1 mouse cellular context compared by ENCODE assay signal in the genomic region with DNA sequence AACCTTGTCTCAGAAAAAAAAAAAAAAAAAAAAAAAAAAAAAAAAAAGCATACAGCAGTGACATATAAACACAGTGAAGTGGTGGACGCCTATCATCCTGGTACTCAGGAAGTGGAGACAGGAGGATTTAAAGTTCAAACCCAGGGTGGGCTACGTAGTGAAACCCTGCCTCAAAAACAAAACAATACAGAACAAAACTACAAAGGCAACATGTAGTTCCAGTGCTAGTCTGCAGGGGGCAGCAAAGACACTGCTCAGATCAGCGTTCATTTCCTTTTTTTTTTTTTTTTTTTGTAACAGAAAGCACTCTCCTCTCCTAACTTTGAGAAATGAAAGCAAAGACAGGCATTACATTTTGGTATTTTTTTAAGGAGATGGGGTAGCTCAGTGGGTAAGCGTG.
TF ChIP-seq lines count a peak whose summit lies in the region.

No protein-coding gene starts in this region.

TF ChIP-seq in CH12.LX, 34 proteins besides CTCF, POLR2A, EP300 and RAD21 (continued from another document):
- no peak for TF ChIP-seq JUN (IDR thresholded peaks at IDR 0.05; ENCODE audit: insufficient read depth, low read depth, low read length)
